Mouse (Mus musculus): ENCODE data around the gene Corin.
A peak's percentile ranks its signal among the peaks of the same experiment; 100 is the strongest.

The Corin gene

DNA sequence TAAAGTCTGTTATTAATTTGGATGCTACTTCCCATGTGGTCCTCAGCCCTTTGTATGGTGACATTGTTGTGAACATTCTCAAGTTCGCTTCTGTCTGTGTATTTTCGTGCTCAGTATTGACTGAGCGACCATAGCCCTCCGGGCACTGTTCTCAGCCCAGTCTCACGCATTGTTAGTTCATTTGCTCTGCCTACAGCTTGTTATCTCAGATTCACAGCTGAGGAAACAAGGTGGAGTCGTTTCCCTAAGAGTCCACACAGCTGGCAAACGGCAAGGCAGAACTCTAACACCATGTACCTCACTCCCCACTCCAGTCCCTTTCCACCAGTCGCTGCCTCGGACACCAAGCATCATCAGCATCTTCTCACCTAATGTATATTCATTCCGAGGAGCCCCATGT, 63.1 kb downstream of the Corin start:
- DNase-seq (ENCODE audit: low read depth) = no peak

DNA sequence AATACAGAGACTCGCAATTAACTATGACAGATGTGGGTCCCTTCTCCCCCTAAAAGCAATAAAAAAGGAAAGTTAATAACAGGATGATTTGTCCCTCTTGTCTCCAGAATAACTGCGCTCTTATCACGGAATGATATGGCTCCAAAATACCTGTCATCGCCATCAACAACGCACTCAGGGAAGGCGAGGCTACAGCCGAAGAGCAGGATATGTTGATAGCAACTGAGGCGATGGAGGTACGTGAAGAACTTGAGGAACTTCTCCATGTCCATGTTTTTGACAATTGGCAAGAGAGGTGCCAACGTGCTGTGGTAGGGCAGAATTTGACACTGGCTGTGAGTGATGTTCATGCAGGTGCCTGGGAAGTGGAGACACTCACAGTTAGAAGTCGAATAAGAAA, 69.2 kb downstream of the Corin start:
- DNase-seq (ENCODE audit: low read depth) = no peak

- DNase-seq (ENCODE audit: low read depth) = no peak
Observed at GRCm38 (mm10) chr5:72431856-72432255, 72.4 kb downstream of the Corin start.

DNA sequence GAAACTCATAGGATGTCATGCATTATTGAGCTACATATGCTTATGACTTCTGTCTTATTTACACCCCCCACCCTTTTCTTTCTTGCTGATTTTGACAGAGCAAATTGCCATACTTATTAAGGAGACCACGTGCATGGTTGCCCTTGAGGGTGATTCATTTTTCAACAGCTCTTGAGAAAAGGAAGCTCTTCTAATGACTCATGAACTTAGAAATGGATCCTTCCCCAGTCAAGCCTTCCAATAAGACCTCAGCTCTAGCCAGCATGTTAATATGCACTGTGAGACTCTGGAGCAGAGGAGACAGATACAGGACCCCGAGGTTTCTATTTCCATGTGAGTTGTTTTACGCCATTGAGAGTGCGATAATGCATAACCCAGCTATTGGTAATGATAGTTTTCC, 76.7 kb downstream of the Corin start:
- peak; percentile 67 for DNase-seq (ENCODE audit: low read depth)

- no peak for DNase-seq (ENCODE audit: low read depth)
Observed at GRCm38 (mm10) chr5:72425342-72426010, 78.8 kb downstream of the Corin start.

DNA sequence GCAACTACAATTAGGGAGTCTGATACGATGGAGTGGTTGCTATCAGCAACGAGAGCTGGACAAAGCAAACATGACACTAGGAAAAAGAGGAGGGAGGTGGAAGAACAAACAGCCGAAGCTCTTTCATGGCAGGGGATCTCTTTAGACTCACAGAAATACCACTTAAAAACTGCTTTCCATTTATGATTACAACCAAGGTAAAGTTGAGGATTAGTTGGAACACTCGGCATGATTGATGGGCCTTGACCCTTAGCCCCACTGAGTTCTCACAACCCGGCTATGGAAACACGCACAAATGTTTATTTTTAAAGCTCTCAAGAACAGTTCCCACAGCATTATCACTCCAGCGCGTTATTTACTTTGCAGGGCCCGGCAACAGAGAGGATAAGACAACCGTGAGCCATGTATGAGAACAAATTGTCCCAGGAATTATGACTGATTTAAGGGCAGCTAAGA, 92.4 kb downstream of the Corin start:
- DNase-seq (ENCODE audit: low read depth) = no peak

- no peak for DNase-seq (ENCODE audit: low read depth)
Observed at GRCm38 (mm10) chr5:72410841-72411240, 93.4 kb downstream of the Corin start.

DNA sequence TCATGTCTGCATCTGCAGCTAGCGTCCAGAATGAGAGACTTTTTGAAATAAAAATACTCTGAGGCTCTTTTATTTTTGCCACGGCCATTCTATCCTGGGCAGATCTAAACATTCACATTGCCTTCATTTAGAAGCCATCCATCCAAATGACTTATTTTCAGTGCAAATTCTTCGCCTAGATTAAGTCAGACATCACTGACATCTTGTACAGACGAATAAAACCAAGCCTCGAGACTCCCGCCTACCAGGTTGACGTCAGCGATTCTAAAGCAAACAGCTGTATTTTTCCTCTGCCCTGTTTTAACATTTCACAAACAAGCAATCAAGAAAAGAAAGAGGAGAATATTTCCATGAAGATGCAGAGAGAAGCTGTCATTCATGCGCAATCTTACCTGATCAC, 100.9 kb downstream of the Corin start:
- DNase-seq (ENCODE audit: low read depth) = no peak

DNA sequence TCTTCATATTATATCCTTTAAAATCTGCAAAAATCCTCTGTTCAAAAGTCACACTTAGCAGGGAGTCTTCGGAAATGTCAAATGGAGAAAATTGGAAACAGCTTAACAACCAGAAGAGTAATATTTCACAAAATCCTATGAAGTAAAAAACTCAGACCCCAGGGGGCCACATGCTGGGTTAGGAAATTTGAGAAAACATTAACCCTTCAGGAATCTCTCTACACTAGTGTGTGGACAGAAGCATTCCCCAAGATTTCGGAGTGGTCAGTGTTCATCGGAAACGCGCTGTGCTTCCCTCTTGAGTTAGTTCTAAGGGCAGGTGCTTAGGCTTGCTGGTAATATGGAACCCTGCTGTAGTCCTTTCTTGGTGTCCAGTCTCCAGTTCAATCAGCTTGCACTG, 101.4 kb downstream of the Corin start:
- DNase-seq (ENCODE audit: low read depth) = no peak

- no peak for DNase-seq (ENCODE audit: low read depth)
Observed at GRCm38 (mm10) chr5:72401778-72402177, 102.5 kb downstream of the Corin start.

GRCm38 (mm10) chr5:72401251-72401650, 103.0 kb downstream of the Corin start:
- no peak for DNase-seq (ENCODE audit: low read depth)

DNA sequence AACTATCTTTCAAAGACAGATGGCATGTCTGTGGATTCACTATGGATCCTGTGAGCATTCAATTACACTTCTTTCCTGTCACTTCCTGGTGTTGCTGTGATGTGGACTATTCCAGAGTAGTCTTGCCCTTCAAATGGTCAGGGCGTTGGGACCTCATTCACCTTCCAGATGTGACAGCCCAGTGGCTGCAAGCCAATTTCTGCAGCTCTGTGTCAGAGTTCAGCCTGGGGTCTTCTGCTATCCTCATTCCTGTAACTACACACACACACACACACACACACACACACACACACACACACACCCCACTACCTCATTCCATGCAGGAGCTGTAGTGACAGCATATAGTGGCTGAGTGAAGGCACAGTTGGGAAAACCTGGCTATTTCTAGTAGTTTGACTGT, 122.1 kb downstream of the Corin start:
- no peak for DNase-seq (ENCODE audit: low read depth)

DNA sequence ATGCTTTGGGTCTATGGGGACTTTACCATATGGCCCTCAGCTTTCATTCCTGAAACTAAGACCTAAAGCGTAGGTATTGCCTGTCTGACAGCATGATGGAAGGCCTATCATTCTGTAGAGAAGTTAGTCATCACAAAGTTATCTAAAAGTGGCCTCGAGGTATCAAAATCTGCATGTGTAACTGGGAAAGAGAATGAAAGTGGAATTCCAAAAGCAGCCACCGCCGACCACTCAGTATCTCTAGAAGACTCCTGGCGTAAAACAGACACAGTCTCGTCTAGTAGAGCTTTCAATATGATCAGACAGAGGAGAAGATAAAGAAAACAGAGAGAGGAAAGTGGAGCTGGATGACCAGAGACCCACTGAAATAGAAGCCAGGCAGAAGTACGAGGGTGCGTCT, 123.7 kb downstream of the Corin start:
- DNase-seq (ENCODE audit: low read depth) = no peak

DNA sequence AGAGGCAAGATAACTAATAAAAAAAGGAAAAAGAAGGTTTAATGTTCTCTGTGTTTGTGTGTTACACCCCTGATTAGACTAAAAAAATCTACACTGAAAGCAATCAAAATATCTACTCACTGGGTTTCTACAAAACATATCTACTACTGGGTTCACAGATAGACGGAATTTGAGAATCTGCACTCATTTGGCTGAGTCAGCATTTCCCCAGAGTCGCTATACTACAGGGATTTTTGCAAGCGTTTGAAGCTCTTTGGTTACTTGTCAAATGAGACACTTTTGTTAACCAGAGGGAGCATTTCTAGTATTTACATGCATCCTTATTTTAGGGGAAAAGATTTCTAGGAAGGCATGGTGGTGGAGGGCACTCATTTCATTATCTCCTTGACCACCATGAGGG, 136.3 kb downstream of the Corin start:
- no peak for DNase-seq (ENCODE audit: low read depth)

DNA sequence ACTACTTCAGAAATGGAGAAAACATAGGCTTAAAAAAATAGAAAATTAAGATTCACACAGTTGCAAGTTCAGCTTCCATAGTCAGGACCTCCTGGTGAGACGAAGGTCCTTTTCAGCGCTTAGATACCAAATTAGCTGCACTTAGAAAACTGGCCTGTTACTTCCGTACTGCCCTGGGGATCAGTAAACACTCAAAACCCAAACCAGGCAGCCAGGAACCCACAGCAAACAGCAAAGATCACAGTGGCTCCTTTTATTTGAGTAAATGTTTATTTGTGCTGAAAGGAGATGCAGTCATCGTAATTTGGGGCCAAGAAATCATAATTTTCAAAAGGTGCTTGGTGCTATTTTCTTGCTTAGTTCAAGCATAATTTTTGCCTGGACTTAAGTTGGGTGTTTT, 138.5 kb downstream of the Corin start:
- no peak for DNase-seq (ENCODE audit: low read depth)

- no peak for DNase-seq (ENCODE audit: low read depth)
Observed at GRCm38 (mm10) chr5:72363838-72364237, 140.4 kb downstream of the Corin start.

- DNase-seq (ENCODE audit: low read depth) = no peak
Observed at GRCm38 (mm10) chr5:72353746-72354145, 150.5 kb downstream of the Corin start.

GRCm38 (mm10) chr5:72350081-72350758, 154.1 kb downstream of the Corin start:
- DNase-seq (ENCODE audit: low read depth) = peak; percentile 77

DNA sequence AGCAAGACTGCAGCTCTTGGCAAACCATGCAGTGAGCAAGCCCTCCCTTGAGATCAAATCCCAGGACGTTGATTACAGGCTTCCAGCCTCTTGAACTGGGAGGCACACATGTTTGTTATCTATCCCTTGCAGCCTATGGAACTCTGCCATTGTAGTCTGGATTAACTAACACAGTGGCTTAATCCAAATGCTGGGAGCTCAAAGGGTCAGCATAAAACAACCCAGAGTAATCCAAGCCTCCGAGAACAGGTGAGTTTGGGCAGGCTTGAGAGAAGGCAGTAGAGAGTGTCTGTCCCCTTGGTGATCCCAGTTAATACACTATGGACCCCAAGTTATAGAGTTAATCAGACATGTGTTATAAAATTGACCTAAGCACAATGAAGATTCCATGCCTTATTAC, 155.7 kb downstream of the Corin start:
- no peak for DNase-seq (ENCODE audit: low read depth)

DNA sequence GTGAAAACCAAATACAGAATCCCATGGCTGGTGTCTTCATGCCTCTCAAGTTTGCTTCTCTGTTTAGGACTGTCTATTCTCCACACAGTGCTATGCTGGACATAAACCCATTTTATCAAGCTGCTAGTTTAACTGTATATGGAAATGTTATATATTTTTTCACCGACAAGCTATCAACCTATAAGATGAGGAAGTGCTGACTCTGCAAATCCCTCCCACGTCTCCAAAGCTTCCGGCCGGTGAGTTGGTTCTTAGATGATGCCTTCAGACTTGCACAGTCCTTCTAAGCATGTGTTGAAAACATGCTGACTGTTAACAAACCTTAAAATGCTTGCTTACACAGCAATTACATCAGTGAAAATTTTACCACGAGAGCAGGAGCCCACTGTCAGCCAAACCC, 168.4 kb downstream of the Corin start:
- DNase-seq (ENCODE audit: low read depth) = no peak

GRCm38 (mm10) chr5:72332901-72333300, 171.4 kb downstream of the Corin start:
- no peak for DNase-seq (ENCODE audit: low read depth)

- no peak for DNase-seq (ENCODE audit: low read depth)
Observed at GRCm38 (mm10) chr5:72331217-72331616, 173.1 kb downstream of the Corin start.

- DNase-seq (ENCODE audit: low read depth) = no peak
Observed at GRCm38 (mm10) chr5:72330648-72331047, 173.6 kb downstream of the Corin start.

- no peak for DNase-seq (ENCODE audit: low read depth)
Observed at GRCm38 (mm10) chr5:72329453-72329852, 174.8 kb downstream of the Corin start.

Measured in 416B (cell line).